ENCODE assay signal across 19 mouse cellular contexts in the genomic region with DNA sequence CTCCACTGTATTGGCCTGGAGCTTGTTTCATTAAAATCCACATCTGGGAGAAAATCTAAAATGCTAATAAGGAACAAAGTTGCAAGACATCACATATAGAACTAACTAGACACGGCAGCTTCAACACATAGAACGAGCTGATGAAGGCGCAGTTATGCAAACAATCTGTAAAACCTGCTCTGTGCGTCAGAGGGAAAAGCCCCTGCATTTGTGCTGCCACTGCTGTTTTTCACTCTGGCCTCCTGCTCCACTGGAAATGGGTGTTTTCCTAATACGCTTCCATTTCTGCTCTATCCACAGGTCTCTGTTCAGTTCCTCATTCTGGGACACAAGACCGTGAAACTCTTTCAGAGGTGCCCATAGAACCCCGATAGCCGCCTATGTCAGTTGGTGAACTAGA. TPM values are rescaled to one million over a fixed set of nuclear protein-coding genes. Genes with fewer than 3 reads are reported as not detected.
"Had no signal": no experiment of that assay in that cellular context is flagged by ENCODE, and none has a peak within 500 bp of the region (broad histone marks: within the 10 kb centered on the region; RNA-seq: fewer than 3 reads in every experiment).

No protein-coding gene starts in this region.

- H3K9me3 ChIP-seq: limb, embryonic 13.5 days; liver, embryonic 15.5 days; midbrain, embryonic 13.5 days; neural tube, embryonic 15.5 days had no signal

- H3K9ac ChIP-seq: limb, embryonic 13.5 days; liver, embryonic 15.5 days; lung, embryonic 14.5 days; midbrain, embryonic 13.5 days; neural tube, embryonic 15.5 days had no signal

- H3K4me2 ChIP-seq: limb, embryonic 13.5 days; liver, embryonic 11.5 days; liver, embryonic 15.5 days; lung, embryonic 14.5 days; midbrain, embryonic 13.5 days; neural tube, embryonic 15.5 days had no signal

- H3K27ac ChIP-seq: limb, embryonic 13.5 days; liver, embryonic 15.5 days; macrophage; midbrain, embryonic 13.5 days; neural tube, embryonic 15.5 days; stomach, postnatal 0 days had no signal

- DNase-seq: kidney, adult 8-10 months; kidney, postnatal 25 days; layer of hippocampus, postnatal 36 days; lung, embryonic 14.5 days; lung, postnatal 14 days; right cerebral cortex, adult 18-20 months had no signal

- H3K4me1 ChIP-seq: limb, embryonic 13.5 days; liver, embryonic 15.5 days; midbrain, embryonic 13.5 days; neural tube, embryonic 15.5 days had no signal

- H3K4me3 ChIP-seq: limb, embryonic 13.5 days; liver, embryonic 15.5 days; midbrain, embryonic 13.5 days; myocyte; neural tube, embryonic 15.5 days had no signal

- H3K36me3 ChIP-seq: limb, embryonic 13.5 days; liver, embryonic 15.5 days; midbrain, embryonic 13.5 days; neural tube, embryonic 15.5 days had no signal

- H3K27me3 ChIP-seq: limb, embryonic 13.5 days; liver, embryonic 15.5 days; midbrain, embryonic 13.5 days; neural tube, embryonic 15.5 days had no signal

- ATAC-seq: midbrain, embryonic 13.5 days had no signal

RNA-seq across cellular contexts. Expression of a gene that starts 7.7 kb away (rescaled TPM):
- total RNA-seq: layer of hippocampus, postnatal 36 days; left cerebral cortex, adult 8-10 months; left cerebral cortex, postnatal 25 days had no signal
- polyA plus RNA-seq: macrophage, myocyte had no signal

RNA-seq across cellular contexts. Expression of a gene that starts 20.8 kb away (rescaled TPM):
- total RNA-seq: layer of hippocampus, postnatal 36 days; left cerebral cortex, adult 8-10 months; left cerebral cortex, postnatal 25 days; midbrain, postnatal 0 days had no signal
- polyA plus RNA-seq: kidney, embryonic 16.5 days; limb, embryonic 13.5 days; liver, embryonic 11.5 days; liver, embryonic 15.5 days; macrophage; midbrain, embryonic 13.5 days; midbrain, postnatal 0 days; myocyte; neural tube, embryonic 11.5 days had no signal
